Mouse (Mus musculus): ENCODE results near the gene Elmo3. TPM values are rescaled to one million over a fixed set of nuclear protein-coding genes. Genes with fewer than 3 reads are reported as not detected.

Elmo3 gene
- polyA plus RNA-seq, 1 experiment, result 107 TPM

- H3K27ac ChIP-seq (ENCODE audit: insufficient read depth, low read depth, low read length), result no peak overlapping the region
- 40% methylated on average over 10 of the region's 10 CpGs for WGBS
- H3K4me3 ChIP-seq (ENCODE audit: low read depth, low read length), result peak overlapping the region; percentile 55
- TF ChIP-seq POLR2A (IDR thresholded peaks at IDR 0.05; ENCODE audit: low read depth, low read length) (no peak), CTCF (IDR thresholded peaks at IDR 0.05; ENCODE audit: extremely low read depth, insufficient read length, insufficient replicate concordance, low read depth, low read length) (no peak)
- peaks cover 19% of the 10 kb centered on the region for H3K36me3 ChIP-seq (ENCODE audit: control insufficient read depth, insufficient read depth, low read length)
- peaks cover 19% of the 10 kb centered on the region for H3K4me1 ChIP-seq (ENCODE audit: control insufficient read depth, insufficient read depth, insufficient read length, low read length)
- H3K27me3 ChIP-seq (ENCODE audit: control insufficient read depth, insufficient read depth, low read length), result peaks cover 7% of the 10 kb centered on the region
Observed at GRCm38 (mm10) chr8:105269075-105269458, 36.3 kb upstream of the Elmo3 start.

- 3% methylated on average over 42 of the region's 42 CpGs for WGBS
- TF ChIP-seq POLR2A (IDR thresholded peaks at IDR 0.05; ENCODE audit: low read depth, low read length) (peak; percentile 27), CTCF (IDR thresholded peaks at IDR 0.05; ENCODE audit: extremely low read depth, insufficient read length, insufficient replicate concordance, low read depth, low read length) (no peak)
- H3K27ac ChIP-seq (ENCODE audit: insufficient read depth, low read depth, low read length), result no peak within 1 kb of the TSS
- H3K4me3 ChIP-seq (ENCODE audit: low read depth, low read length), result peak within 1 kb of the TSS; percentile 55
- peaks cover 19% of the 10 kb centered on the region for H3K36me3 ChIP-seq (ENCODE audit: control insufficient read depth, insufficient read depth, low read length)
- H3K4me1 ChIP-seq (ENCODE audit: control insufficient read depth, insufficient read depth, insufficient read length, low read length), result peaks cover 19% of the 10 kb centered on the region
- H3K27me3 ChIP-seq (ENCODE audit: control insufficient read depth, insufficient read depth, low read length), result peaks cover 7% of the 10 kb centered on the region
Observed at GRCm38 (mm10) chr8:105269461-105269947, 35.9 kb upstream of the Elmo3 start, which contains the start of gene Hsf4. TSS of gene Hsf4 (plus strand) at chr8:105269801.

GRCm38 (mm10) chr8:105270101-105270915 is 35.1 kb upstream of the Elmo3 start:
- WGBS, result 17% methylated on average over 39 of the region's 39 CpGs
- peak overlapping the region; percentile 55 for H3K4me3 ChIP-seq (ENCODE audit: low read depth, low read length)
- H3K36me3 ChIP-seq (ENCODE audit: control insufficient read depth, insufficient read depth, low read length), result peaks cover 19% of the 10 kb centered on the region
- TF ChIP-seq POLR2A (IDR thresholded peaks at IDR 0.05; ENCODE audit: low read depth, low read length) (no peak), CTCF (IDR thresholded peaks at IDR 0.05; ENCODE audit: extremely low read depth, insufficient read length, insufficient replicate concordance, low read depth, low read length) (no peak)
- peaks cover 7% of the 10 kb centered on the region for H3K27me3 ChIP-seq (ENCODE audit: control insufficient read depth, insufficient read depth, low read length)
- H3K4me1 ChIP-seq (ENCODE audit: control insufficient read depth, insufficient read depth, insufficient read length, low read length), result peaks cover 19% of the 10 kb centered on the region
- H3K27ac ChIP-seq (ENCODE audit: insufficient read depth, low read depth, low read length), result no peak overlapping the region

DNA sequence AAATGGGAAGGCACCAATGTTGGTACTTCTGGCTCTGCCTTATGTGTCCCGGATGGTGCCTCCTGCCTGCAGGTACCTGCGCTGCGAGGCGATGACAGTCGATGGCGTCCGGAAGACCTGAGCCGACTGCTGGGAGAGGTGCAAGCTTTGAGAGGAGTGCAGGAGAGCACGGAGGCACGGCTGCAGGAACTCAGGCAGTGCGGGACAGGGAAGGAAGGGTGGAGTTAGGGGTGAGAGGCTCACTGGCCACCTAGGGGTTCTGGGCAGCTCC is 34.5 kb upstream of the Elmo3 start:
- Histone ChIP-seq H3K27ac (ENCODE audit: insufficient read depth, low read depth, low read length) (no peak overlapping the region), H3K27me3 (ENCODE audit: control insufficient read depth, insufficient read depth, low read length) (peaks cover 7% of the 10 kb centered on the region), H3K36me3 (ENCODE audit: control insufficient read depth, insufficient read depth, low read length) (peaks cover 19% of the 10 kb centered on the region), H3K4me1 (ENCODE audit: control insufficient read depth, insufficient read depth, insufficient read length, low read length) (peaks cover 19% of the 10 kb centered on the region), H3K4me3 (ENCODE audit: low read depth, low read length) (no peak overlapping the region)
- TF ChIP-seq CTCF (IDR thresholded peaks at IDR 0.05; ENCODE audit: extremely low read depth, insufficient read length, insufficient replicate concordance, low read depth, low read length), result no peak
- TF ChIP-seq POLR2A (IDR thresholded peaks at IDR 0.05; ENCODE audit: low read depth, low read length), result no peak
- WGBS, result 20% methylated on average over 11 of the region's 11 CpGs

GRCm38 (mm10) chr8:105275387-105275786 is 30.0 kb upstream of the Elmo3 start:
- Histone ChIP-seq H3K27me3 (ENCODE audit: control insufficient read depth, insufficient read depth, low read length) (peaks cover 15% of the 10 kb centered on the region), H3K27ac (ENCODE audit: insufficient read depth, low read depth, low read length) (no peak overlapping the region)

GRCm38 (mm10) chr8:105275840-105276239 is 29.6 kb upstream of the Elmo3 start, which contains the start of gene Nol3:
TSS of gene Nol3 (plus strand) at chr8:105276140.
- TF ChIP-seq POLR2A (IDR thresholded peaks at IDR 0.05; ENCODE audit: low read depth, low read length), result no peak
- H3K27me3 ChIP-seq (ENCODE audit: control insufficient read depth, insufficient read depth, low read length), result peaks cover 11% of the 10 kb centered on the region
- WGBS, result 2% methylated on average over 10 of the region's 10 CpGs
- H3K27ac ChIP-seq (ENCODE audit: insufficient read depth, low read depth, low read length), result no peak within 1 kb of the TSS
- H3K4me3 ChIP-seq (ENCODE audit: low read depth, low read length), result peak within 1 kb of the TSS; percentile 60
- H3K36me3 ChIP-seq (ENCODE audit: control insufficient read depth, insufficient read depth, low read length), result no peaks in the 10 kb centered on the region
- H3K4me1 ChIP-seq (ENCODE audit: control insufficient read depth, insufficient read depth, insufficient read length, low read length), result peaks cover 16% of the 10 kb centered on the region

More at GRCm38 (mm10) chr8:105275387-105275786, 30.0 kb upstream of the Elmo3 start:
- Histone ChIP-seq H3K36me3 (ENCODE audit: control insufficient read depth, insufficient read depth, low read length) (no peaks in the 10 kb centered on the region), H3K4me1 (ENCODE audit: control insufficient read depth, insufficient read depth, insufficient read length, low read length) (peaks cover 19% of the 10 kb centered on the region), H3K4me3 (ENCODE audit: low read depth, low read length) (no peak overlapping the region)
- 14% methylated on average over 11 of the region's 11 CpGs for WGBS
- no peak for TF ChIP-seq CTCF (IDR thresholded peaks at IDR 0.05; ENCODE audit: extremely low read depth, insufficient read length, insufficient replicate concordance, low read depth, low read length)
- TF ChIP-seq POLR2A (IDR thresholded peaks at IDR 0.05; ENCODE audit: low read depth, low read length), result no peak

- Histone ChIP-seq H3K27me3 (ENCODE audit: control insufficient read depth, insufficient read depth, low read length) (peaks cover 11% of the 10 kb centered on the region), H3K4me1 (ENCODE audit: control insufficient read depth, insufficient read depth, insufficient read length, low read length) (peaks cover 16% of the 10 kb centered on the region), H3K4me3 (ENCODE audit: low read depth, low read length) (peak overlapping the region; percentile 60), H3K27ac (ENCODE audit: insufficient read depth, low read depth, low read length) (no peak overlapping the region), H3K36me3 (ENCODE audit: control insufficient read depth, insufficient read depth, low read length) (no peaks in the 10 kb centered on the region)
- TF ChIP-seq CTCF (IDR thresholded peaks at IDR 0.05; ENCODE audit: extremely low read depth, insufficient read length, insufficient replicate concordance, low read depth, low read length) (no peak), POLR2A (IDR thresholded peaks at IDR 0.05; ENCODE audit: low read depth, low read length) (no peak)
- WGBS, result 7% methylated on average over 30 of the region's 30 CpGs
Observed at GRCm38 (mm10) chr8:105276292-105277120, 28.9 kb upstream of the Elmo3 start.

All from small intestine, adult 2 months (tissue).